Mouse (Mus musculus) cerebellum, adult (tissue): ENCODE measurements around the gene Spin2f.
"Not testable (repeated sequence)": the region's sequence is repeated elsewhere in the genome, so short reads cannot be mapped to it uniquely, and the experiment has no call there.

Source experiments
- ATAC-seq: cut with Nextera tagmentation; 2 replicates; pipeline ENCODE4 v1.9.2; 2017; ENCODE audit warnings: mild to moderate bottlenecking, moderate library complexity, mixed read lengths; ENCODE audit not compliant: insufficient number of reproducible peaks, low FRiP score, low TSS enrichment

Gene Spin2f

DNA sequence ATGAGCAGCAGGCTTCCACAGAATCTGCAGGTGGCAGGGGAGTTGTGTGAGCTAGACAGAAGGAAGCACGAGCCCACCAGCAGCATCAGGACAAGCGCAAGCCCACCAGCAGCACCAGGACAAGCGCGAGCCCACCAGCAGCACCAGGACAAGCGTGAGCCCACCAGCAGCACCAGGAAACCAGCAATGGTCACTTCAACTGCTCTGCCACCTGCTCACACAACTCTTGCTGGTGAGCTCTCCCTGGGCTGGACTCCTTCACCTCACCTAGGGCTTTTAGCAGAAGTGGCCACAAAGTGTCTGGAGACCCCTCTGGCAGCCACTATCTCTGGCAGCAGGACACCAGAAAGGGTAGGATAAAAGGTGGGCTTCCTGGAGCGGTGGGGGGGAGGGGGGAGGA, at the start of gene Spin2f:
TSS of gene Spin2f (plus strand) at position 301 of the 400 bp plus-strand sequence.
- ATAC-seq, result not testable (repeated sequence)

GRCm38 (mm10) chrX:31212136-31212535, 41.6 kb upstream of the Spin2f start:
- not testable (repeated sequence) for ATAC-seq

DNA sequence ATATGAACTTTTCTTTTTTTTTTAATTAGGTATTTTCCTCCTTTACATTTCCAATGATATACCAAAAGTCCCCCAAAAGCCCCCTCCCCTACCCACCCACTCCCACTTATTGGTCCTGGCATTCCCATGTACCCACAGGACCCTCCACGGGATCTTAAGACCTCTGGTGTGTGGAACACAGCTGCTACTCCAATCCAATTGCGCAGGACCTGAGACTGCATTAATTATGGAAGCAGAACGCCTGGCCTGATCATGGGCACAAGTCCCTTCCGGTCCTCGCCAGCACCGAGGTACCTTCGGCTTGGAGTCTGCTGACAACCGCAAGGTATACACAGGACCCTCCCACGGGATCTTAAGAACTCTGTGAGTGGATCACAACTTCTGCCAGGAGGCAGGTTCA, 30.2 kb upstream of the Spin2f start:
- ATAC-seq, result not testable (repeated sequence)

DNA sequence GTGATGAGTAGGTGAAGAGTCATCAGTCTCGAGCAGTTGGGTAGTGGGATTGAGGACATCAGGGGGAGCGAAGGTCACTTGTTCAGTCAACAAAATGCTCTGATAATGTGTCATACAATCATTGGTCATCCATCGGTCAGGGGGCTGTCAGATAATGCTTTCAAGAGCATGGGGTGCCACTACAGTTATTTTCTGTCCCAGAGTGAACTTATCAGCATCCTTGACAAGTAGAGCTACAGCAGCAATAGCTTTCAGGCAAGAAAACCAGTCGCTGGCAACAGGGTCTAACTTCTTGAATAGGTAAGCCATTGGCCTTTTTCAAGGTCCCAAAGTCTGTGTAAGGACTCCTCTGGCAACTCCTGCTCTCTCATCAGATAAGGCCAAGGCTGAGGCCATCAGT, 18.6 kb upstream of the Spin2f start:
- not testable (repeated sequence) for ATAC-seq

GRCm38 (mm10) chrX:31241754-31242153, 11.9 kb upstream of the Spin2f start:
- ATAC-seq, result not testable (repeated sequence)
